Mouse (Mus musculus): ENCODE data around the gene Ccer2. TPM values are rescaled to one million over a fixed set of nuclear protein-coding genes. Genes with fewer than 3 reads are reported as not detected.

The Ccer2 gene
- polyA plus RNA-seq, 1 experiment = not detected

- Histone ChIP-seq H3K4me3 (ENCODE audit: insufficient read depth, low read length) (peak overlapping the region; percentile 78), H3K27ac (ENCODE audit: insufficient read depth, low read length) (peak overlapping the region; percentile 22; the same call in 1 of the 2 replicates), H3K4me1 (ENCODE audit: control insufficient read depth, insufficient read depth, low read length) (no peaks in the 10 kb centered on the region)
- TF ChIP-seq CTCF (IDR thresholded peaks at IDR 0.05; ENCODE audit: borderline replicate concordance, insufficient read depth, low read length) (no peak), POLR2A (IDR thresholded peaks at IDR 0.05; ENCODE audit: low read depth, low read length) (no peak)
Observed at GRCm38 (mm10) chr7:28740949-28741348, 15.0 kb upstream of the Ccer2 start.

- H3K4me3 ChIP-seq (ENCODE audit: insufficient read depth, low read length) = peak overlapping the region; percentile 78
- TF ChIP-seq CTCF (IDR thresholded peaks at IDR 0.05; ENCODE audit: borderline replicate concordance, insufficient read depth, low read length) = no peak
- no peak for TF ChIP-seq POLR2A (IDR thresholded peaks at IDR 0.05; ENCODE audit: low read depth, low read length)
- H3K4me1 ChIP-seq (ENCODE audit: control insufficient read depth, insufficient read depth, low read length) = no peaks in the 10 kb centered on the region
- H3K27ac ChIP-seq (ENCODE audit: insufficient read depth, low read length) = peak overlapping the region; percentile 22
Observed at GRCm38 (mm10) chr7:28741368-28741708, 14.6 kb upstream of the Ccer2 start.

DNA sequence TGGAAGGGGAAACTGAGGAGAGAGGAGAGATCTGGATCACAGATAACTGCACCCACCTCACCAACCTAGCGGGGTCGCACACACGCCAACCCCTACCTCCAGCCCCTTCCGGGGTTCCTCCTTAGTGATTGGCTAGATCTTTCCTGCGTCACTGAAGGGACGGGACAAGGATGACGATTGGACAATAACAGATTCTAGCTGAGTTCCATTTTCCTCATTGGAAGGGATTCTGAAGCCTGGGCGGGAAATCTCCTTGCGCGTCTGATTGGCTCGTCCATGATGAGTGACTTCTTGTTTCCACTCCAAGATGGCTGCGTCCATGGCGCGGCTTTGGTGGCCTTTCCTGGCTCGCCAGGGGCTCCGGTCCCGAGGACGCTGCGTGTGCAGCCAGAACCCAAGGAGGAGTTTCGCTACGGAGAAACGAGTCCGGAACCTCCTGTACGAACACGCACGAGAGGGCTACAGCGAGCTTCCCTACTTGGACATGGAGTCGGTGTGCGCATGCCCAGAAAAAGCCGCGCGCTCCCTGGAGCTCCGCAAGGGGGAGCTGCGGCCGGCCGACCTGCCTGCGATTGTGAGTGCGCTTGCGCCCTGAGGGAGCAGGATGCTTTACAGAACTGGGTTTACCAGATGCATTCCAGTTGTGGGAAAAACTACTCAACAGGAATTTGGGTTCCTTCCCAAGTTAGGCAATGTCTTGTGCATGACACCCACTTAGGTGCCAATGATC is 14.1 kb upstream of the Ccer2 start, which contains the start of the genes Mrps12 and Sars2:
Gene Mrps12, minus strand, starts transcription at position 112 of the 730 bp plus-strand sequence.
Gene Sars2, plus strand, starts transcription at position 284 of the 730 bp plus-strand sequence.
- TF ChIP-seq POLR2A (IDR thresholded peaks at IDR 0.05; ENCODE audit: low read depth, low read length) (peak; percentile 86), CTCF (IDR thresholded peaks at IDR 0.05; ENCODE audit: borderline replicate concordance, insufficient read depth, low read length) (peak; percentile 61)
- peak within 1 kb of the TSS; percentile 75 for H3K27ac ChIP-seq (ENCODE audit: insufficient read depth, low read length)

DNA sequence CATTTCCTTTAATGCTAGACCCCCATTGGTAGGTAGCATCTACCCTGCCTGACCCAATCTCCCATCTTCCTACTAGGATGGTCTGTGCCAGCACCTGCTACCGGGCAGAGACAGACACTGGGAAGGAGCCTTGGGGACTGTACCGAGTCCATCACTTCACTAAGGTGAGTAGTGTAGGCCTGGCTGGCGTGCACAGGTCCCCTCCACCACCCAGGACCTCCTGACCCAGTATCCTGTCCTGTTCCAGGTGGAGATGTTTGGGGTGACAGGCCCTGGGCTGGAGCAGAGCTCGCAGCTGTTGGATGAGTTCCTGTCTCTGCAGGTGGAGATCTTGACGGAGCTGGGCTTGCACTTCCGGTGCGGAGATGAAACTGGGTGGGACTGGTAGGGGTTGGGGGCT is 6.0 kb upstream of the Ccer2 start:
- TF ChIP-seq CTCF (IDR thresholded peaks at IDR 0.05; ENCODE audit: borderline replicate concordance, insufficient read depth, low read length) (no peak), POLR2A (IDR thresholded peaks at IDR 0.05; ENCODE audit: low read depth, low read length) (no peak)
- Histone ChIP-seq H3K27ac (ENCODE audit: insufficient read depth, low read length) (no peak overlapping the region), H3K4me1 (ENCODE audit: control insufficient read depth, insufficient read depth, low read length) (no peaks in the 10 kb centered on the region), H3K4me3 (ENCODE audit: insufficient read depth, low read length) (no peak overlapping the region)

More for the DNA sequence above, 14.1 kb upstream of the Ccer2 start, which contains the start of the genes Mrps12 and Sars2:
- H3K4me3 ChIP-seq (ENCODE audit: insufficient read depth, low read length) = peak within 1 kb of the TSS; percentile 78
- no peaks in the 10 kb centered on the region for H3K4me1 ChIP-seq (ENCODE audit: control insufficient read depth, insufficient read depth, low read length)

DNA sequence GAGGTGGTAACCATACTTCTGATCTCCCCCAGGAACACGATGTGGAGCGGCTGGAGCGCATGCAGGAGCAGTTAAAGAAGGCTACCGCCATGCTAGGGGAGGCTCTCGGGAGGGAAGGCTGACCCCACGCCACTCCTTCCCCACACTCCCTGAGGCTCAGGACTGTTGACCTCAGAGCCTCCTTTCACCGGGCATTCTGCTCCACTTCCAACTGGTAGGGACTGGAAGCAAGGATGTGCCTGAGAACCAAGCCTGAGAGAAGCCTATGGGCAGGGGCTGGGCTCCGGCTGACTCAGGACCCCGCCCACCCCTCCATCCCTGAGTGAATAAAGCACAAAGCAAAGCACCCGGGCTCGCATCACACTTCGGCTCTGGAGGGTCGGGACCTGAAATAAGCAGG is 2.6 kb downstream of the Ccer2 start:
- Histone ChIP-seq H3K27ac (ENCODE audit: insufficient read depth, low read length) (no peak overlapping the region), H3K4me3 (ENCODE audit: insufficient read depth, low read length) (no peak overlapping the region), H3K4me1 (ENCODE audit: control insufficient read depth, insufficient read depth, low read length) (no peaks in the 10 kb centered on the region)
- TF ChIP-seq POLR2A (IDR thresholded peaks at IDR 0.05; ENCODE audit: low read depth, low read length) (no peak), CTCF (IDR thresholded peaks at IDR 0.05; ENCODE audit: borderline replicate concordance, insufficient read depth, low read length) (no peak)

DNA sequence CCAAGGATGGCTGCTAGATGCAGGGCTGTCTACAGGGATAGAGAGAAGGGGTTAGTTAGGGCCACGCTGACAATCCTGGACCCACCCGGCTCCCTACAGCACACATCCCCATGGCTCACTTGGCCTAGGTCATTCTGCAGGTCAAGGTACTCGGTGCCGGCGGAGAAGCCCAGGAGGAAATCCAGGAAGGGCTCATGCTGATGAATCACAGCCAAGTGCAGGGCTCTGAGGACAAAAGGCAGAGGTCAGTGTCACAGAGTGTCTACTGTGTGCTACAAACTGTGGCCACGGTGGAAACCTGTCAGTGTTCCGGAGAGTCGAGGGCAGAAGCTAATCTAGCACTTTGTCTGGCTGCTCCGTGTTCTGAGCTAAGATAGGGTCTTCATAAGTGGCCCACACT is 5.9 kb downstream of the Ccer2 start:
- Histone ChIP-seq H3K27ac (ENCODE audit: insufficient read depth, low read length) (no peak overlapping the region), H3K4me3 (ENCODE audit: insufficient read depth, low read length) (no peak overlapping the region), H3K4me1 (ENCODE audit: control insufficient read depth, insufficient read depth, low read length) (peaks cover 3% of the 10 kb centered on the region; the same call in 1 of the 2 replicates)
- TF ChIP-seq CTCF (IDR thresholded peaks at IDR 0.05; ENCODE audit: borderline replicate concordance, insufficient read depth, low read length) = no peak
- TF ChIP-seq POLR2A (IDR thresholded peaks at IDR 0.05; ENCODE audit: low read depth, low read length) = no peak

DNA sequence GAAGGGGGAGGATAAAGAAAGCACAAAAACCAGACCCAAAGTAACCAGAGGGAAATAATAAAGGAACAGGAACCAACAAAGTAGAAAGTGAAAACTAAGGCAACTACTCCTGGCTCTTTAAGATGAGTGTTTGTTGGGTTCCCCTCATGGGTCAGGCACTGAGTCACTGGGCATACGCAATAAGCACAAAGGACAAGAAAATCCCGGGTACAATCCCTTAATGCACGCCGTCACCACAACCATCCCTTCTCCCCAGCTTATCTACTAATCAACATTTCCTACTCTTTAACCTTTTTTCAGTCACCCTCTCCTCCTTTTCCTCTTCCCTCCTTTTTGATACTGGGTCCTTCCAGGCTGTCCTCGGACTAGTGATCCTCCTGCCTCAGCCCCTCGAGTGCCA is 9.2 kb downstream of the Ccer2 start:
- Histone ChIP-seq H3K27ac (ENCODE audit: insufficient read depth, low read length) (no peak overlapping the region), H3K4me3 (ENCODE audit: insufficient read depth, low read length) (peak overlapping the region; percentile 94), H3K4me1 (ENCODE audit: control insufficient read depth, insufficient read depth, low read length) (peaks cover 10% of the 10 kb centered on the region; the same call in 1 of the 2 replicates)
- no peak for TF ChIP-seq CTCF (IDR thresholded peaks at IDR 0.05; ENCODE audit: borderline replicate concordance, insufficient read depth, low read length)
- no peak for TF ChIP-seq POLR2A (IDR thresholded peaks at IDR 0.05; ENCODE audit: low read depth, low read length)

- Histone ChIP-seq H3K4me3 (ENCODE audit: insufficient read depth, low read length) (peak within 1 kb of the TSS; percentile 94), H3K27ac (ENCODE audit: insufficient read depth, low read length) (no peak within 1 kb of the TSS), H3K4me1 (ENCODE audit: control insufficient read depth, insufficient read depth, low read length) (peaks cover 10% of the 10 kb centered on the region; the same call in 1 of the 2 replicates)
- TF ChIP-seq CTCF (IDR thresholded peaks at IDR 0.05; ENCODE audit: borderline replicate concordance, insufficient read depth, low read length) (no peak), POLR2A (IDR thresholded peaks at IDR 0.05; ENCODE audit: low read depth, low read length) (peak; percentile 50)
Observed at GRCm38 (mm10) chr7:28766173-28766879, 10.4 kb downstream of the Ccer2 start, which contains the start of gene Sirt2. Sirt2 (plus strand) TSS chr7:28766735.

- peaks cover 10% of the 10 kb centered on the region; the same call in 1 of the 2 replicates for H3K4me1 ChIP-seq (ENCODE audit: control insufficient read depth, insufficient read depth, low read length)
- no peak overlapping the region for H3K27ac ChIP-seq (ENCODE audit: insufficient read depth, low read length)
- H3K4me3 ChIP-seq (ENCODE audit: insufficient read depth, low read length) = peak overlapping the region; percentile 86
- TF ChIP-seq POLR2A (IDR thresholded peaks at IDR 0.05; ENCODE audit: low read depth, low read length) (no peak), CTCF (IDR thresholded peaks at IDR 0.05; ENCODE audit: borderline replicate concordance, insufficient read depth, low read length) (no peak)
Observed at GRCm38 (mm10) chr7:28766910-28767309, 10.9 kb downstream of the Ccer2 start.

Data from embryonic fibroblast, embryonic 13.5 days (primary cell).